Mouse (Mus musculus): ENCODE data around the gene Uimc1. TPM values are rescaled to one million over a fixed set of nuclear protein-coding genes. Genes with fewer than 3 reads are reported as not detected.
"Not testable (repeated sequence)": the region's sequence is repeated elsewhere in the genome, so short reads cannot be mapped to it uniquely, and the experiment has no call there.

Gene Uimc1
- total RNA-seq (2014; fragmentation: Nextera tagmentation) = 58.8 and 66.8 TPM in 2 replicates
- 61.2 and 68.1 TPM in 2 replicates for total RNA-seq (2017)

DNA sequence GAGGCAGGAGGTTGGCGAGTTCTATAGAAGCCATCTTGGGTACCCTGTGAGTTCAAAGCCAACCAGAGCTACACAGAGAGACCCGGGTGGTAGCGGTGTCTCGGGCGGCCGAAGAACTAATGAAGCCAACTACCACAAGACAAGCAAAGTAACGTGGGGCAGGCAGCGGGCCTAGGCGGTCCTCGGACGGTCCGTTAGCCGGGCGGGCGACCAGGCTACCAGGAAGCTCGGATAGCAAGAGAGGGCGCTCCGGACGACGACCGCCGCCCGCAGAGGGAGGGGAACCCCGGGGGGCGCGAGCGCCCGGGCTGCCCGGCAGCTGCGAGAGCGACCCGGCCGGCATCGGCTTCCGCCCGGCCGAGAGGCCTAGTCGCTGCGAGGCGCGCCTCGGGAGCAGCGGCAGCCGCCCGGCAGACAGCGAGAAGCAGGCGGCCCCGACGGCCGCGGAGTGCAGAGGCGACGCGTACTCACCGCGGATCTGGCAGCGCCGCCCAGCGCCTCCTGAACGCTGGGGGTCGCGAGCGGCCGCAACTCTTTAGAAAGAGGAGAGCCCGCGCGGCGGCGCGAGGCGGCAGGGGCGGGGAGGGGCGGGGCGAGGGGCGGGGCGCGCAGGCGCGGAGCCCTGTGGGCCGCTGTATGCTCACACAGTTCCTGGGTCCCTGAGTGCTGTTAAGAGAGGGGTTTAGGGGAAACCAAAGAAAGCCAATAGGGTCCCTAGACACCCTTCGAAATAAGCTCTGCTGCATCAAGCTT lies at the start of gene Uimc1:
TSS of gene Uimc1 (minus strand) at position 575 of the 753 bp plus-strand sequence.
- peak; percentile 71 for ATAC-seq (replicated peaks; ENCODE audit: low FRiP score, low TSS enrichment, poor library complexity, severe bottlenecking)

GRCm38 (mm10) chr13:55140271-55140670 lies 40.2 kb upstream of the Uimc1 start:
- no peak for ATAC-seq (replicated peaks; ENCODE audit: low FRiP score, low TSS enrichment, poor library complexity, severe bottlenecking)

DNA sequence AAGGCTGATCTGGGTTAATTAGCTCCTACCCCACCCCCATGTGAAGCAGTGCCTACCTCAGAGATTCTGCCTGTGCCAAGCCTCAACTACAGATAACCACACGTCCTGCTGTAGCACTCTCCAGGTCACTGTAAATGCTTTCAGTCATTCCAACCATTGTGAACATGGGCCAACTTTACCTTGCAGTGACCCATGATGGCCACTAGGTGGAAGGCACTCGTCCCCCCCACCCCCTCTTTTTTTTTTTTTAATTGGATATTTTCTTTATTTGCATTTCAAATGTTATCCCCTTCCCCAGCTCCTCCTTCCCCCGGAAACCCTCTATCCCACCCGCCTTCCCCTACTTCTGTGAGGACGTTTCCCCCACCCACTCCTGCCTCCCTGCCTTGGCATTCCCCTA lies 35.3 kb upstream of the Uimc1 start:
- peak; percentile 98 for ATAC-seq (replicated peaks; ENCODE audit: low FRiP score, low TSS enrichment, poor library complexity, severe bottlenecking)

DNA sequence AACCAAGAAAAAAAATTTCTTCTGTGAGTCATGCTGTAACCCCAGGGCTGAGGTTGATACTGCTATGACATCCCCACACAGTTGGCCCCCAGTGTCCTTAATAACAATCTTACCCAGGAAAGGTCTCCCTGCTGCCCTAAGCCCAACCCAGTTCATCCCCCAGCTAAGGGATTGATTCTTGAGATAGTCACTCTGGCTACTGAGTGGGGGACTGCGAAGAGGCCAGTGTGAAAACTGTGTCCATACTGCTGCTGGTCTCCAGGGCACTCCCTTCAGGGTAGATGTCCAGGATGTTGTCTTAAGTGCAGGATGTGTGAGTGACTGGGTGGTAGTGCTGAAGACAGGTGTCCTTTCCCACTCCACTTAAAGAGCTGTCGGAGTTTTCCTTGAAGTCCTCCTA lies 33.3 kb upstream of the Uimc1 start, which contains the start of gene Gm17617:
TSS of gene Gm17617 (minus strand) at position 101 of the 400 bp plus-strand sequence.
- no peak for ATAC-seq (replicated peaks; ENCODE audit: low FRiP score, low TSS enrichment, poor library complexity, severe bottlenecking)

DNA sequence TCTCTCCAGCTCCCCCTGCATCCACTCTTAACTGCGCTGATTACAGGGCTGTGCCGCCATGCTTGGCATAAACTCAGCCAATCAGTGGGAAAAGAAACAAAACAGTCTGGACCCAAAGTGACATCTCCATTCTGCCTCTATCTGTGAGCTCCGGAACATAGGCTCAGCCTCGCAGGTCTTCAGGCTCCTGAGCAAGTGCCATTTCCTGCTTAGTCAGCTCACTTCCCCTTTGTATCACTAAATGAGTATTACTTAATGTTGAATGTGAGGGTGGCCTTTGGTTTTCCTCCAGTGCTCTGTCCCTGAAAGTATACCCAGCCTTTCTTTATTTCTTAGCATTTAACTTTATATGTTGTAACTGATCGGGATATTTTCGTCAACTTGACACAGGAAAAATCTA lies 24.8 kb upstream of the Uimc1 start:
- no peak for ATAC-seq (replicated peaks; ENCODE audit: low FRiP score, low TSS enrichment, poor library complexity, severe bottlenecking)

DNA sequence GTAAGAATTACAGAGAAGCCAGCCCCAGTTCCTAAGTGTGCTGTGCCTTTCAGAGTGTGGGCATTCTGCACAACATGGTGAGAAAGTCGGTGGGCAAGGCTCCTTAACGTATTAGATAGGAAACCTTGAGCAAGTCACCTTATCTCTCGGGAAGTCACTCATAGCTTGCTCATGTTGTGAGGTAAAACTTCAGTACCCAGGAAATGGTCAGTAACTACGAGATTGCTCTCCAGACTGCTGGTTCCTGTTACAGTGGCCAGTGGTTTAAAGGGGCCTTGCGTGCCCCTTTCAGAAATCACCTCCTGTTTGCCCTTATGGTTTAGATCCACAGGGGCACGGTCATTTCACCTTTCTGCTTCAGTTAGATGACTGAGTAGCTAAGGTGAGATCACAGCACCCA lies 14.3 kb upstream of the Uimc1 start:
- ATAC-seq (replicated peaks; ENCODE audit: low FRiP score, low TSS enrichment, poor library complexity, severe bottlenecking) = no peak

DNA sequence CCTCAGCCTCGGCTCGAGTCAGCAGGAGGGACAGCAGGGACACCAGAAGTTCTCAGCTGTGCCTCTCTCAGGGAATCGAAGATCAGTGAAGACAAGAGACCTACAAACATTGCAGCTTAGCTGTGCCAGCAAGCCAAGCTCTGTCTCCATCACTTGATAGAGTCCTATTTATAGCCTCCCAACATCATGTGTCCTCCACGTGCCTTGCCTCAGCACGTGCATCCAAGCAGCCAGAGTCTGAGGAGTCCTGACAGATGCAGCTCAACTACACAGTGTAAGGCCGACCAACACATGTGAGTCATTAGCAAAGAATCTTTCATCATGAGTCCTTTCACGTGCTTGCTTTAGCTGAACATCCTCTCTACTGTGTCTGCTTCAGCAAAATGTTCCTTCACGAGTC lies 7.6 kb upstream of the Uimc1 start:
- ATAC-seq (replicated peaks; ENCODE audit: low FRiP score, low TSS enrichment, poor library complexity, severe bottlenecking) = no peak

GRCm38 (mm10) chr13:55107116-55107515 lies 7.0 kb upstream of the Uimc1 start:
- ATAC-seq (replicated peaks; ENCODE audit: low FRiP score, low TSS enrichment, poor library complexity, severe bottlenecking) = no peak

GRCm38 (mm10) chr13:55105953-55106691 lies 6.0 kb upstream of the Uimc1 start:
- peak; percentile 33; the same call in 1 of the 2 replicates for ATAC-seq (replicated peaks; ENCODE audit: low FRiP score, low TSS enrichment, poor library complexity, severe bottlenecking)

DNA sequence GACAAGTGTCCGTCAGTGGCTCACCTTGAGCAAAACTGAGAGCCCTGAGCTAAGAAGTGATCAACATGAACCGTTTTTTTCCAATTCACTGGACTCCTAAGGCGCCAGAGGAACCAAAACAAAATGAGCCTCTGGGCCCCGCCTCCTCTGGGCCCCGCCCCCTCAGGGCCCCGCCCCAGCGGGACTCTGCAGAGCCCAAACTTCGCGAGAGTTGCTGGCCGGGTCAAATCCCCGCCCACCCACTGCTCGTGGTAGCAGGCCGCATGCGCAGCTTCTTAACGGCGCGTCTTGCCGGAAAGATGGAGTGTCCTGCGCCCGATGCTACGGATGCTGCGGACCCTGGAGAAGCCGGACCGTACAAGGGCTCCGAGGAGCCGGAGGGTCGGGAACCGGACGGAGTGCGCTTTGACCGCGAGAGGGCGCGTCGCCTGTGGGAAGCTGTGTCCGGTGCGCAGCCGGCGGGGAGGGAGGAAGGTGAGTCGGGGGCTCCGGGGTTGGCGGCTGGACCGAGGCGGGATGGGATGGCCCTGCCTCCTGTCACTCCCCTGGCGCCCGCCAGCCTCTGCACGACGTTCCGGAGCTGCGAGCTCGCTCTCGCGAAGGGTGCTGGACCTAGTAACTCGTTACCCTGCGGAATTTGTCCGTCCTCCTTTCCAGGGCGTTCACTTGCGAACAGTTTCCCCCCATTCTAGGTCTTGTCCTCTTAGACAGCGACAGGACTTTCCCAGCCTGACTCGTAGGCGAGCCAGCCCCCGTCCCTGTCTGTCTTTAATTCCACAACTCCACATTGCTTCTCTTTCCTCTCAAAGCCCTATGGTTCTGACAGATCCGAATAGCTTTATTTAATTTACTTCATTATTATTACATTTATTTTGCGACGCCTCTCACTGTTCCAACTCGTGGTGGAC lies 5.2 kb upstream of the Uimc1 start, which contains the start of gene Zfp346:
TSS of gene Zfp346 (plus strand) at position 267 of the 908 bp plus-strand sequence.
- ATAC-seq (replicated peaks; ENCODE audit: low FRiP score, low TSS enrichment, poor library complexity, severe bottlenecking) = peak; percentile 89

GRCm38 (mm10) chr13:55103351-55103750 lies 3.3 kb upstream of the Uimc1 start:
- ATAC-seq (replicated peaks; ENCODE audit: low FRiP score, low TSS enrichment, poor library complexity, severe bottlenecking) = no peak

DNA sequence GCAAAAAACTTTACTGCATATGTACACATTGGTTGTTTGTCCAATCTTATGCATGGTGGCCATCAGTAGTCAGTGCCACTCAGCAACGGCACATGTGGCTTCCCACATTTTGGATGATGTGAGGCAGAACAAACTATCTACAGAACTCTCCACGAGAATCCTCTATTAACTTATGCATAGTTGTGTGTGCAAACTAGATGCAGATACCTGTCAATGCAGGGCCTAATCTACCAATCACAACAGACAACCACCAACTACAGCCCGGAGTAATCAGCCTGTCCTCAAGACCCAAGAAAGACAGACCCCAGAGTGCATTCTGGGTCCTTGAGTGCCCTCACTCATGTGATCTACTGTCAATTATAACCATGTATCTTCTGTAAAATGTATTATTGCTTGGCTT lies 2.3 kb upstream of the Uimc1 start:
- no peak for ATAC-seq (replicated peaks; ENCODE audit: low FRiP score, low TSS enrichment, poor library complexity, severe bottlenecking)

- no peak for ATAC-seq (replicated peaks; ENCODE audit: low FRiP score, low TSS enrichment, poor library complexity, severe bottlenecking)
Measured at GRCm38 (mm10) chr13:55101627-55102026, 1.5 kb upstream of the Uimc1 start.

GRCm38 (mm10) chr13:55099066-55099725 lies 904 bp downstream of the Uimc1 start:
- ATAC-seq (replicated peaks; ENCODE audit: low FRiP score, low TSS enrichment, poor library complexity, severe bottlenecking) = peak; percentile 49

DNA sequence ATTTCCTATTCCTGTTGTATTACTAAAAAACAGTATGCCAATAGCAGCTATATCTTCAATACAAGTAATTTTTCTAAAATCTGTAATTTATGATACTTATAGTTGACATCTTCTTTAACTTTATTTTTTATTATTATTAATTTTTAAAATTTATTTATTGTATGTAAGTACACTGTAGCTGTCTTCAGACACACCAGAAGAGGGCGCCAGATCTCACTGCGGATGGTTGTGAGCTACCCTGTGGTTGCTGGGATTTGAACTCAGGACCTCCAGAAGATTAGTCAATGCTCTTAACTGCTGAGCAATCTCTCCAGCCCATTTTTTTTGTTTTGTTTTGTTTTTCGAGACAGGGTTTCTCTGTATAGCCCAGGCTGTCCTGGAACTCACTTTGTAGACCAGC lies 2.3 kb downstream of the Uimc1 start:
- ATAC-seq (replicated peaks; ENCODE audit: low FRiP score, low TSS enrichment, poor library complexity, severe bottlenecking) = not testable (repeated sequence)

DNA sequence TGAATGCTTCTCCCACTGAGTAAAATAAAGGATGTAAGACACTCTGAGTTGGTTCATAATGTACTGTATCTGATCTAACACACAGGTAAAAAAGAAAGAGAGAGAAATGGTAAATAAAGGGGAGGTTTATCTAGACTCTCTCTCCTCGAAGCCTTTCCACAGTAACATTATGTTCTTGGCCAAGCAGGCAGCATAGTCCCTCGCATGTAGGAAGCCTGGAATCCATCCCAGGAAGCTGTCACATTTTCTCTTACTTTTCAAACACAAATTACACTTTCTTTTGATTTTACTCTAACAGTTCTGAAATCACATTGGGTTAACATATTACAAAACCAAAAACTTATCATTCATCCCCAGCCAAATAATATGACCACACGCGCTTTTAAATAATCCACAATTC lies 7.5 kb downstream of the Uimc1 start:
- ATAC-seq (replicated peaks; ENCODE audit: low FRiP score, low TSS enrichment, poor library complexity, severe bottlenecking) = no peak

DNA sequence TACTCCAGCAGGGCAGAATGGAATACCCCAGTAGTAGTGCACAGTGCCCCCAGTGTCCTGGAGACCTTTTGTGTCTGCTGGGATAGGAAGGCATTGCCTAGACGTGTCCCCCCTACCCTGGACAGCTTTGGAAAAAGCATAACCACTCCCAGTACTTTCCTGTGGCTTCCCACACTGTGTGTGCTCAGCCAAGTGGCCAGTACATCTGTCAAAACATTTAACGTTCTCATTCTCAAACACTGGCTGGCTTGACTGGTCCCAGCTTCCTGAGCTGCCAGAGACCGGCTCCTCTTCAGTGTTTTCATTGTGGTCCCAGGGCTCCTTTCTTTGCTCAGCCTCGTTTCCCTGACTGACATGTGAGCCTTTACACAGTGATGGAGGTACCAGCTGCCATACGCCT lies 24.5 kb downstream of the Uimc1 start:
- ATAC-seq (replicated peaks; ENCODE audit: low FRiP score, low TSS enrichment, poor library complexity, severe bottlenecking) = no peak

GRCm38 (mm10) chr13:55071322-55071721 lies 28.8 kb downstream of the Uimc1 start:
- ATAC-seq (replicated peaks; ENCODE audit: low FRiP score, low TSS enrichment, poor library complexity, severe bottlenecking) = no peak

DNA sequence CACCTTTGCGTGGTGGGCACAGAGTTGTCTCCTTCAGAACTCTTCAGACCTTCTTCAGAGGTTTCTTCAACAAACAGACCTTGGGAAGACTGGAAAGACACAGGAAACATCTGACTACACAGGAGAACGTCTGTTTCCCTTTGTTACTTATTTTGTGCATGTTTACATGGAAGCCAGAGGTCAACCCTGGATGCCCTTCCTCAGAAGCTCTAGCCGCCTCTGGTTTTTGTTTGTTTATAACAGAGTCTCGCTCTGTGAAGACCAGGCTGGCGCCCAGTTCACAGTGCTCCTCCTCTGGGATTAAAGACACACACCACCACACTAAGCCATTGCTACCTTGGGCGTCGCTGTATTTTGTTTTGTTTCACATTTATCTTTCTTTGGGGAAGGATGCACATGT lies 30.4 kb downstream of the Uimc1 start:
- ATAC-seq (replicated peaks; ENCODE audit: low FRiP score, low TSS enrichment, poor library complexity, severe bottlenecking) = no peak
